Mouse (Mus musculus) intestine, embryonic 14.5 days (tissue): ENCODE measurements around the gene Tbca. TPM values are rescaled to one million over a fixed set of nuclear protein-coding genes. Genes with fewer than 3 reads are reported as not detected.

Source experiments
- ATAC-seq: fragments of 200-750 bp; cut with Nextera tagmentation; replicated peaks from 2 replicates; pipeline ENCODE4 v1.8.0; 2017; ENCODE audit warnings: low read depth, moderate number of reproducible peaks, moderate TSS enrichment, moderate library complexity; ENCODE audit not compliant: low FRiP score, low TSS enrichment
- DNase-seq: peaks from one replicate; pipeline ENCODE4 v3.0.0-alpha.2; 2018; ENCODE audit warnings: low spot score
- H3K27ac ChIP-seq: fragments of 300-500 bp; sonication (generic); 2 replicates; pipeline ENCODE4 v1.5.1; 2014; ENCODE audit warnings: low read depth, mild to moderate bottlenecking, control low read depth
- H3K27me3 ChIP-seq: fragments of 300-500 bp; sonication (generic); replicated peaks from 2 replicates; pipeline ENCODE4 v1.6.1; 2014; ENCODE audit warnings: low read length, control low read depth; ENCODE audit not compliant: control insufficient read depth, insufficient read depth
- H3K36me3 ChIP-seq: fragments of 300-500 bp; sonication (generic); 2 replicates; pipeline ENCODE4 v1.6.1; 2014; ENCODE audit warnings: low read length, control low read depth; ENCODE audit not compliant: control insufficient read depth, insufficient read depth
- H3K4me1 ChIP-seq: fragments of 300-500 bp; sonication (generic); replicated peaks from 2 replicates; pipeline ENCODE4 v1.6.1; 2014; ENCODE audit warnings: low read length, control low read depth, mixed read lengths; ENCODE audit not compliant: control insufficient read depth, insufficient read depth
- H3K4me2 ChIP-seq: fragments of 300-500 bp; sonication (generic); 2 replicates; pipeline ENCODE4 v1.6.1; 2014; ENCODE audit warnings: low read length
- H3K4me3 ChIP-seq: fragments of 300-500 bp; sonication (generic); 2 replicates; pipeline ENCODE4 v1.5.1; 2014; ENCODE audit warnings: low read depth, low read length, control low read depth, mixed read lengths
- H3K9ac ChIP-seq: fragments of 300-500 bp; sonication (generic); 2 replicates; pipeline ENCODE4 v1.6.1; 2014; ENCODE audit warnings: mild to moderate bottlenecking, low read length
- H3K9me3 ChIP-seq: fragments of 300-500 bp; sonication (generic); 2 replicates; pipeline ENCODE4 v1.6.1; 2016; ENCODE audit warnings: low read length, control low read depth; ENCODE audit not compliant: control insufficient read depth
- WGBS: fragments of 180-500 bp; shearing (Covaris S2); extraction: QIAGEN DNeasy Blood & Tissue Kit; methylation state at CpG from one replicate; pipeline ENCODE4 v1.1.7; 2014; 5-methylcytosine and 5-hydroxymethylcytosine counted together
- polyA plus RNA-seq: library from polyadenylated mRNA; unstranded; fragments of >200 nt; fragmentation: Nextera tagmentation; extraction: Ambion mirVana; gene quantifications from 2 replicates; pipeline ENCODE4 v1.2.1, GENCODE M21; 2014

The Tbca gene
- polyA plus RNA-seq, 1 experiment from 2014 or later, result 245 TPM

- no peaks in the 10 kb centered on the region for H3K9me3 ChIP-seq
- no peak overlapping the region for H3K9ac ChIP-seq
- H3K4me1 ChIP-seq, result peaks cover 7% of the 10 kb centered on the region; the same call in 1 of the 2 replicates
- no peaks in the 10 kb centered on the region for H3K36me3 ChIP-seq
- DNase-seq, result no peak
- no peaks in the 10 kb centered on the region for H3K27me3 ChIP-seq
- no peak overlapping the region for H3K4me2 ChIP-seq
- ATAC-seq, result no peak
- H3K27ac ChIP-seq, result no peak overlapping the region
- 26% methylated on average over 9 of the region's 9 CpGs for WGBS
- H3K4me3 ChIP-seq, result no peak overlapping the region
Observed at GRCm38 (mm10) chr13:94806315-94807179, 17.8 kb downstream of the Tbca start.

DNA sequence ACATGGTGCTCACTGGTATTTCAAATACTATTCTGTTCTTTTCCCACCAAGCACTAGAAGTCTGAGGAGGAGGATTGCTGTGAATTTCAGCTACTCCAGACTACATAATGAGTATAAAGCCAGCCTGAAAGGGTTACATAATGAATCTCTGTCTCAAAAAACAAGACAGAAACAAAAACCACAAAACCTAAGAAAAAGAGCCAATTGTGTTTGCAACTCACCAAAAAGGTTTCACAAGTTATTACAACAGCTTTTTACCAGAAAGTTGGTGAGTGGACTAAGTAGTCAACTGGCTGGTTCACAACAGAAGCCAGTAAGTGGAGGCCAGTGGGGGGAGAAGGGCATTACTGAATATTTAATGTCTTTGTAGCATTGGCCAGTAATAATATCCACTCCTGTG is 19.9 kb downstream of the Tbca start:
- no peak for ATAC-seq
- peaks cover 7% of the 10 kb centered on the region; the same call in 1 of the 2 replicates for H3K4me1 ChIP-seq

GRCm38 (mm10) chr13:94809724-94810123 is 21.0 kb downstream of the Tbca start:
- no peak for ATAC-seq
- Histone ChIP-seq H3K36me3 (no peaks in the 10 kb centered on the region), H3K27ac (no peak overlapping the region), H3K9me3 (no peaks in the 10 kb centered on the region), H3K9ac (no peak overlapping the region), H3K4me3 (no peak overlapping the region), H3K4me1 (peaks cover 7% of the 10 kb centered on the region; the same call in 1 of the 2 replicates), H3K4me2 (no peak overlapping the region), H3K27me3 (no peaks in the 10 kb centered on the region)
- DNase-seq, result no peak
- 70% methylated on average over 1 of the region's 1 CpGs for WGBS

More for the DNA sequence above, 19.9 kb downstream of the Tbca start:
- H3K36me3 ChIP-seq, result no peaks in the 10 kb centered on the region
- H3K9me3 ChIP-seq, result no peaks in the 10 kb centered on the region
- DNase-seq, result no peak
- H3K27ac ChIP-seq, result no peak overlapping the region
- no peak overlapping the region for H3K9ac ChIP-seq
- no peak overlapping the region for H3K4me2 ChIP-seq
- no peak overlapping the region for H3K4me3 ChIP-seq
- H3K27me3 ChIP-seq, result no peaks in the 10 kb centered on the region

GRCm38 (mm10) chr13:94811451-94811850 is 22.7 kb downstream of the Tbca start:
- H3K27ac ChIP-seq, result no peak overlapping the region
- no peaks in the 10 kb centered on the region for H3K9me3 ChIP-seq
- no peak for DNase-seq
- no peak overlapping the region for H3K4me3 ChIP-seq
- no peak overlapping the region for H3K9ac ChIP-seq
- ATAC-seq, result no peak
- peaks cover 9% of the 10 kb centered on the region; the same call in 1 of the 2 replicates for H3K4me1 ChIP-seq
- 96% methylated on average over 1 of the region's 1 CpGs for WGBS
- H3K27me3 ChIP-seq, result no peaks in the 10 kb centered on the region
- no peak overlapping the region for H3K4me2 ChIP-seq
- H3K36me3 ChIP-seq, result no peaks in the 10 kb centered on the region

GRCm38 (mm10) chr13:94813770-94814169 is 25.1 kb downstream of the Tbca start:
- no peak overlapping the region for H3K4me2 ChIP-seq
- no peak overlapping the region for H3K27ac ChIP-seq
- no peak overlapping the region for H3K9ac ChIP-seq
- H3K4me3 ChIP-seq, result no peak overlapping the region
- DNase-seq (no peak), ATAC-seq (no peak)
- peaks cover 15% of the 10 kb centered on the region for H3K4me1 ChIP-seq
- no peaks in the 10 kb centered on the region for H3K9me3 ChIP-seq
- WGBS, result 80% methylated on average over 3 of the region's 3 CpGs
- no peaks in the 10 kb centered on the region for H3K36me3 ChIP-seq
- H3K27me3 ChIP-seq, result no peaks in the 10 kb centered on the region

- Histone ChIP-seq H3K27ac (no peak overlapping the region), H3K4me1 (peaks cover 15% of the 10 kb centered on the region), H3K4me2 (no peak overlapping the region), H3K4me3 (no peak overlapping the region), H3K27me3 (no peaks in the 10 kb centered on the region), H3K9ac (no peak overlapping the region), H3K36me3 (no peaks in the 10 kb centered on the region), H3K9me3 (no peaks in the 10 kb centered on the region)
- no peak for ATAC-seq
- 84% methylated on average over 3 of the region's 3 CpGs for WGBS
- DNase-seq, result no peak
Observed at GRCm38 (mm10) chr13:94820516-94820915, 31.8 kb downstream of the Tbca start.

DNA sequence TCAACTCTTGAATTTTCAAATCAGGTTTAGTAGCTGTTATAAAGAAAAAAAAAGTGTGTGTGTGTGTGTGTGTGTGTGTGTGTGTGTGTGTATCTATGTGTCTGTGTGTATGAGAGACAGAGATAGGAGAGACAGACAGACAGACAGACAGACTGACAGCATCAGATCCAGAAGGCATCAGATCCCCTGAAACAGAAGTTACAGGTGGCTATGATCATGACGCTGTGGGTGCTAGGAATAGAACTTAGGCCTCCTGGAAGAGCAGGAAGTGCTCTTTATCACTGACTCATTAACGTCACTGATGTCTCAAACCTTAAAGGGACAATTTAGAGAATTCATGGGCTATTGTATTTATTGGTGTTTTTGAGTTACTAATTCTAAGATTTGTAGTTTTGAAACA is 32.2 kb downstream of the Tbca start:
- Histone ChIP-seq H3K9me3 (no peaks in the 10 kb centered on the region), H3K27me3 (no peaks in the 10 kb centered on the region), H3K9ac (no peak overlapping the region), H3K4me1 (peaks cover 11% of the 10 kb centered on the region; the same call in 1 of the 2 replicates), H3K36me3 (no peaks in the 10 kb centered on the region), H3K27ac (no peak overlapping the region), H3K4me2 (no peak overlapping the region), H3K4me3 (no peak overlapping the region)
- WGBS, result 65% methylated on average over 2 of the region's 2 CpGs
- ATAC-seq (no peak), DNase-seq (no peak)

DNA sequence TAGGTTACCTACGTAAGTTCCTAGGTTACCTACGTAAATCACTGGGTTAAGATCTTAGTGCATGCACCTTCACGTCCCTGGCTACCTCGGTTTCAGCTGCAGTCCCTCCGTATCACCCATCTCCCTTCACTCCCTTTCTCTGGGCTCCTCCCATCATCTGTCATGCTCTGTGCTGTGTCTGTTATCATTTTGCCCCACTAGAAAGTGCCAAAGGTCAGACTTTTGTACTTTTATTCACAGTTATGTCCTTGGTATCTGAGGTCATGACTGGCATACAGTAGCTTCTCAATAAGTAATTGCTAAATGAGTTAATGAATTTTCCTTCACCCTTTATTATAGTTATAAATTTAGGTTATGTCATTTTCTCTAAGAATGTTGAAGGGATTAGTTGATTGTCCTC is 37.7 kb downstream of the Tbca start:
- ATAC-seq (no peak), DNase-seq (no peak)
- 82% methylated on average over 5 of the region's 5 CpGs for WGBS
- H3K4me1 ChIP-seq, result no peaks in the 10 kb centered on the region
- H3K27me3 ChIP-seq, result no peaks in the 10 kb centered on the region
- H3K27ac ChIP-seq, result no peak overlapping the region
- no peaks in the 10 kb centered on the region for H3K9me3 ChIP-seq
- no peak overlapping the region for H3K4me2 ChIP-seq
- H3K36me3 ChIP-seq, result no peaks in the 10 kb centered on the region
- H3K9ac ChIP-seq, result no peak overlapping the region
- H3K4me3 ChIP-seq, result no peak overlapping the region

DNA sequence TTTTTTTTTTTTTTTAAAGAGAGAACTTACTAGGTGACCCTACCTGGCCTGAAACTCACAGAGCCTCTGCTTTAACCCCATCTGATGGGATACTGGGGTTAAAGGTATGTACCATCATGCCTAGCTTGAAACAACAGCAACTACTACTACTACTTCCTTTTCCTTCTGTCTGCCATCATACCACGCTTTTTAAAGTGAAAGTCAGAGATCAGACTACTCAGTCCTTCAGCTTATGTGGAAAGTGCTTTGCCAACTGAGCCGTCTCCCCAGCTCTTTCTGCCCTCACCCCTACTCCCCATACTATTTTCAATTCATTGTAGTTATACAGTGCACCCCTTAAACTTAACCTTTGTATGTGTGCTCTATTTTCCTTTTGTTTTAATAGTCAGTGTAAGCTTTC is 38.3 kb downstream of the Tbca start:
- no peak overlapping the region for H3K4me2 ChIP-seq
- ATAC-seq, result no peak
- WGBS, result 89% methylated on average over 2 of the region's 2 CpGs
- no peaks in the 10 kb centered on the region for H3K9me3 ChIP-seq
- H3K36me3 ChIP-seq, result no peaks in the 10 kb centered on the region
- DNase-seq, result no peak
- H3K4me3 ChIP-seq, result no peak overlapping the region
- H3K27me3 ChIP-seq, result no peaks in the 10 kb centered on the region
- no peak overlapping the region for H3K9ac ChIP-seq
- H3K27ac ChIP-seq, result no peak overlapping the region
- H3K4me1 ChIP-seq, result no peaks in the 10 kb centered on the region
